Mouse (Mus musculus) kidney, adult 2 months (tissue): ENCODE measurements around the gene Mst1.

ENCODE experiments used
- CTCF ChIP-seq: fragments of 200-500 bp; conservative IDR thresholded peaks from 2 replicates; pipeline ENCODE4 v1.5.1; 2011; ENCODE audit warnings: low read depth, mild to moderate bottlenecking, control low read depth, low read length, moderate library complexity, mixed read lengths; ENCODE audit not compliant: insufficient read depth, insufficient read length
- POLR2A ChIP-seq: fragments of 200-500 bp; IDR thresholded peaks from one replicate; pipeline ENCODE4 v1.6.1; 2011; ENCODE audit warnings: low read depth, low read length, control low read depth

DNA sequence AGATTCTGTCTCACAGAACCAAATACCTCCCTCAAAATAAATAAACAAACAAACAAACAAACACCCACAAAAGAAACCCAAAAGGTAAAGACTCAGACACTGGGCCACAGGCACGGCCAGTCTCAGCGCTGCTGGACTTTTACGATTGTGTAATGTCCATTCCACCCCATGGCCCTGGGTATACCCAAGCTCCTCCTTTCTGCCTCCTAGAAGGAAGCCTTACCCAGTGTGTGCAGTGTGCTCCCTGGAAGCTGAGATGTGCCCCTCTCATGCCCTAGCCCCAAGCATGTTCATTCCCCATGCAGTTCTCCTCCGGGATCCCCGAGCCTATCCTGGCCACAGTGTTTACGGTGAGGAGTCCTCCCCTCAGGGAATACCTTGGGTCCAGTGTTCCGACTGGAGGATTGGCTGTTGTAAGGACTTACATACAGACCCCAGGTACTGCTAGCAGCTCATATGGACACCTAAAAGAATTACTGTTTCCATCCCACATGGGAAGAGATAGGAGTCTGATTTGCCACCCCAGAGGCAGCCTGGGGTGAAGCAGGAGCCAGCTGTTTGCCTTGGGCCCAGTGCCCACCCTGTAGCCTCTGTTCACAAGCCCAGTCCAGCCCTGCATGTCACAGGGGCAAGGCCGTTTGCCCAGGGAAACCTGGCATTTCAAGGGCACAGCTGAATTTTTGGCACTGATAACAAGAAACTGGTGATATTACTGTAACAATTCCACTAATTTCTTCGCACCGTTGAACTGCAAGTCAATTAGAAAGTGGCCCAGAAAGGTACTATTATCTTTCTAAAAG, 41.1 kb downstream of the Mst1 start:
- TF ChIP-seq POLR2A (no peak), CTCF (no peak)
